Mouse (Mus musculus) intestine, embryonic 15.5 days (tissue): ENCODE data around the gene Olfr1002. TPM values are rescaled to one million over a fixed set of nuclear protein-coding genes. Genes with fewer than 3 reads are reported as not detected.
"Not testable (repeated sequence)": the region's sequence is repeated elsewhere in the genome, so short reads cannot be mapped to it uniquely, and the experiment has no call there.

Source experiments
- ATAC-seq: fragments of 200-750 bp; cut with Nextera tagmentation; 2 replicates; pipeline ENCODE4 v1.8.0; 2017; ENCODE audit warnings: moderate TSS enrichment, moderate library complexity
- H3K27ac ChIP-seq: fragments of 300-500 bp; sonication (generic); 2 replicates; pipeline ENCODE4 v1.5.1; 2015; ENCODE audit warnings: mild to moderate bottlenecking, inconsistent platforms
- H3K27me3 ChIP-seq: fragments of 300-500 bp; sonication (generic); replicated peaks from 2 replicates; pipeline ENCODE4 v1.6.1; 2015; ENCODE audit warnings: inconsistent platforms
- H3K36me3 ChIP-seq: fragments of 300-500 bp; sonication (generic); 2 replicates; pipeline ENCODE4 v1.6.1; 2015; ENCODE audit warnings: inconsistent platforms
- H3K4me1 ChIP-seq: fragments of 300-500 bp; sonication (generic); replicated peaks from 2 replicates; pipeline ENCODE4 v1.6.1; 2015; ENCODE audit warnings: inconsistent platforms
- H3K4me2 ChIP-seq: fragments of 300-500 bp; sonication (generic); replicated peaks from 2 replicates; pipeline ENCODE4 v1.6.1; 2015; ENCODE audit warnings: mild to moderate bottlenecking, inconsistent platforms
- H3K4me3 ChIP-seq: fragments of 300-500 bp; sonication (generic); replicated peaks from 2 replicates; pipeline ENCODE4 v1.5.1; 2015; ENCODE audit warnings: inconsistent platforms
- H3K9ac ChIP-seq: fragments of 300-500 bp; sonication (generic); 2 replicates; pipeline ENCODE4 v1.6.1; 2015; ENCODE audit warnings: inconsistent platforms
- H3K9me3 ChIP-seq: fragments of 300-500 bp; sonication (generic); 2 replicates; pipeline ENCODE4 v1.6.1; 2016; ENCODE audit warnings: inconsistent platforms
- WGBS: fragments of 180-500 bp; shearing (Covaris S2); methylation state at CpG from one replicate; pipeline ENCODE4 v1.1.7; 2015; 5-methylcytosine and 5-hydroxymethylcytosine counted together
- polyA plus RNA-seq: library from polyadenylated mRNA; unstranded; fragments of >200 nt; fragmentation: Nextera tagmentation; extraction: Ambion mirVana; gene quantifications from 2 replicates; pipeline ENCODE4 v1.2.1, GENCODE M21; 2015

The Olfr1002 gene
- polyA plus RNA-seq, result not detected in 2 replicates

- Histone ChIP-seq H3K27ac (no peak within 1 kb of the TSS), H3K4me1 (no peaks in the 10 kb centered on the region), H3K9ac (no peak within 1 kb of the TSS), H3K27me3 (no peaks in the 10 kb centered on the region), H3K36me3 (no peaks in the 10 kb centered on the region), H3K4me3 (no peak within 1 kb of the TSS), H3K4me2 (no peak within 1 kb of the TSS), H3K9me3 (no peaks in the 10 kb centered on the region)
- WGBS, result 85% methylated on average over 1 of the region's 1 CpGs
- no peak for ATAC-seq
These were observed at the start of gene Olfr1002 for GRCm38 (mm10) chr2:85650604-85651003. TSS of gene Olfr1002 (minus strand) at chr2:85650704.

GRCm38 (mm10) chr2:85689131-85689530 lies 38.6 kb upstream of the Olfr1002 start, which contains the start of gene Olfr1008:
TSS of gene Olfr1008 (plus strand) at chr2:85689431.
- no peaks in the 10 kb centered on the region for H3K36me3 ChIP-seq
- H3K4me1 ChIP-seq, result no peaks in the 10 kb centered on the region
- no peaks in the 10 kb centered on the region for H3K27me3 ChIP-seq
- H3K9me3 ChIP-seq, result no peaks in the 10 kb centered on the region
- no peak within 1 kb of the TSS for H3K9ac ChIP-seq
- no peak for ATAC-seq
- H3K4me2 ChIP-seq, result no peak within 1 kb of the TSS
- H3K27ac ChIP-seq, result no peak within 1 kb of the TSS
- no peak within 1 kb of the TSS for H3K4me3 ChIP-seq

GRCm38 (mm10) chr2:85678667-85679066 lies 28.2 kb upstream of the Olfr1002 start, which contains the start of gene Olfr1006:
TSS of gene Olfr1006 (minus strand) at chr2:85678767.
- H3K4me3 ChIP-seq, result no peak within 1 kb of the TSS
- H3K4me1 ChIP-seq, result no peaks in the 10 kb centered on the region
- no peaks in the 10 kb centered on the region for H3K9me3 ChIP-seq
- H3K4me2 ChIP-seq, result no peak within 1 kb of the TSS
- H3K27me3 ChIP-seq, result no peaks in the 10 kb centered on the region
- H3K9ac ChIP-seq, result no peak within 1 kb of the TSS
- H3K27ac ChIP-seq, result no peak within 1 kb of the TSS
- no peaks in the 10 kb centered on the region for H3K36me3 ChIP-seq
- no peak for ATAC-seq

- not testable (repeated sequence) for H3K4me1 ChIP-seq, H3K4me2 ChIP-seq, H3K4me3 ChIP-seq, H3K27me3 ChIP-seq, H3K9me3 ChIP-seq, ATAC-seq, H3K36me3 ChIP-seq, H3K27ac ChIP-seq, H3K9ac ChIP-seq
These were observed 13.9 kb upstream of the Olfr1002 start, which contains the start of gene Olfr154 for GRCm38 (mm10) chr2:85664355-85664754. TSS of gene Olfr154 (minus strand) at chr2:85664455.

GRCm38 (mm10) chr2:85611803-85612202 lies 38.7 kb downstream of the Olfr1002 start, which contains the start of gene Olfr1000:
TSS of gene Olfr1000 (minus strand) at chr2:85611903.
- H3K27ac ChIP-seq, result no peak within 1 kb of the TSS
- no peaks in the 10 kb centered on the region for H3K36me3 ChIP-seq
- no peak within 1 kb of the TSS for H3K4me2 ChIP-seq
- no peaks in the 10 kb centered on the region for H3K9me3 ChIP-seq
- no peaks in the 10 kb centered on the region for H3K27me3 ChIP-seq
- no peaks in the 10 kb centered on the region for H3K4me1 ChIP-seq
- ATAC-seq, result no peak
- no peak within 1 kb of the TSS for H3K4me3 ChIP-seq
- no peak within 1 kb of the TSS for H3K9ac ChIP-seq
- 52% methylated on average over 1 of the region's 1 CpGs for WGBS

Other genes with a start within 250 kb of the Olfr1002 start
- not detected in 2 replicates for gene Olfr992, start 241.2 kb downstream of the Olfr1002 start, polyA plus RNA-seq
- gene Olfr993, start 235.8 kb downstream of the Olfr1002 start, polyA plus RNA-seq, result not detected in 2 replicates
- gene Olfr994, start 214.3 kb downstream of the Olfr1002 start, polyA plus RNA-seq, result not detected in 2 replicates
- gene Olfr995, start 207.1 kb downstream of the Olfr1002 start, polyA plus RNA-seq, result not detected in 2 replicates
- 0.06 and 0.10 TPM in 2 replicates for gene 4833423E24Rik, start 131.7 kb downstream of the Olfr1002 start, polyA plus RNA-seq
- not detected in 2 replicates for gene Olfr996, start 71.5 kb downstream of the Olfr1002 start, polyA plus RNA-seq
- gene Olfr998, start 61.8 kb downstream of the Olfr1002 start, polyA plus RNA-seq, result not detected in 2 replicates
- not detected in 2 replicates for gene Olfr1000, start 38.8 kb downstream of the Olfr1002 start, polyA plus RNA-seq
- not detected in 2 replicates for gene Olfr154, start 13.8 kb upstream of the Olfr1002 start, polyA plus RNA-seq
- gene Olfr1006, start 28.1 kb upstream of the Olfr1002 start, polyA plus RNA-seq, result not detected in 2 replicates
- gene Olfr1008, start 38.7 kb upstream of the Olfr1002 start, polyA plus RNA-seq, result not detected in 2 replicates
- gene Olfr1009, start 64.7 kb upstream of the Olfr1002 start, polyA plus RNA-seq, result not detected in 2 replicates
- gene Olfr1012, start 112.1 kb upstream of the Olfr1002 start, polyA plus RNA-seq, result not detected in 2 replicates
- gene Olfr1013, start 116.4 kb upstream of the Olfr1002 start, polyA plus RNA-seq, result not detected in 2 replicates
- gene Olfr1014, start 122.0 kb upstream of the Olfr1002 start, polyA plus RNA-seq, result not detected in 2 replicates
- not detected in 2 replicates for gene Olfr1015, start 131.3 kb upstream of the Olfr1002 start, polyA plus RNA-seq
- gene Olfr1016, start 151.8 kb upstream of the Olfr1002 start, polyA plus RNA-seq, result not detected in 2 replicates
- gene Olfr1018, start 167.8 kb upstream of the Olfr1002 start, polyA plus RNA-seq, result not detected in 2 replicates
- not detected in 2 replicates for gene Olfr1019, start 194.8 kb upstream of the Olfr1002 start, polyA plus RNA-seq
- not detected in 2 replicates for gene Olfr1020, start 196.3 kb upstream of the Olfr1002 start, polyA plus RNA-seq
- not detected in 2 replicates for gene Olfr1022, start 217.9 kb upstream of the Olfr1002 start, polyA plus RNA-seq
- gene Olfr1023, start 234.9 kb upstream of the Olfr1002 start, polyA plus RNA-seq, result not detected in 2 replicates